Mouse (Mus musculus) heart, embryonic 14.5 days (tissue): ENCODE results near the gene Fbxo9. TPM values are rescaled to one million over a fixed set of nuclear protein-coding genes. Genes with fewer than 3 reads are reported as not detected.

Experiments
- ATAC-seq: fragments of 200-750 bp; cut with Nextera tagmentation; 2 replicates; pipeline ENCODE4 v1.8.0; 2017; ENCODE audit warnings: low read depth, moderate TSS enrichment; ENCODE audit not compliant: insufficient number of reproducible peaks, insufficient read depth, low FRiP score
- H3K27ac ChIP-seq, 2 experiments: fragments of 200-500 bp in 1 of 2; fragments of 300-500 bp in 1 of 2; sonication (generic) in 1 of 2; replicated peaks in 1 of 2; 2 replicates each; pipeline ENCODE4 v1.5.1; 2012 to 2014; ENCODE audit warnings: low read depth in 2 of 2, low read length in 2 of 2, control low read depth in 1 of 2, mild to moderate bottlenecking in 1 of 2, mixed read lengths in 1 of 2; ENCODE audit not compliant: control insufficient read depth in 1 of 2, insufficient read depth in 1 of 2
- H3K27me3 ChIP-seq: fragments of 300-500 bp; sonication (generic); 2 replicates; pipeline ENCODE4 v1.6.1; 2014; ENCODE audit warnings: mild to moderate bottlenecking, low read length, control low read depth; ENCODE audit not compliant: control insufficient read depth, insufficient read depth
- H3K36me3 ChIP-seq: fragments of 300-500 bp; sonication (generic); 2 replicates; pipeline ENCODE4 v1.6.1; 2014; ENCODE audit warnings: mild to moderate bottlenecking, control low read depth, low read length, mixed read lengths; ENCODE audit not compliant: control insufficient read depth, insufficient read depth
- H3K4me1 ChIP-seq, 2 experiments: fragments of 200-500 bp in 1 of 2; fragments of 300-500 bp in 1 of 2; sonication (generic) in 1 of 2; 2 replicates each; pipeline ENCODE4 v1.6.1; 2012 to 2014; ENCODE audit warnings: low read length in 2 of 2, control low read depth in 1 of 2, mixed read lengths in 1 of 2; ENCODE audit not compliant: control insufficient read depth in 2 of 2, insufficient read depth in 2 of 2
- H3K4me2 ChIP-seq: fragments of 300-500 bp; sonication (generic); 2 replicates; pipeline ENCODE4 v1.6.1; 2014; ENCODE audit warnings: mild to moderate bottlenecking, low read length
- H3K4me3 ChIP-seq, 2 experiments: fragments of 200-500 bp in 1 of 2; fragments of 300-500 bp in 1 of 2; sonication (generic) in 1 of 2; 2 replicates each; pipeline ENCODE4 v1.5.1; 2012 to 2014; ENCODE audit warnings: low read length in 2 of 2, mild to moderate bottlenecking in 2 of 2, control low read depth in 1 of 2, low read depth in 1 of 2, moderate library complexity in 1 of 2; ENCODE audit not compliant: control insufficient read depth in 1 of 2, insufficient read depth in 1 of 2
- H3K9ac ChIP-seq: fragments of 300-500 bp; sonication (generic); 2 replicates; pipeline ENCODE4 v1.6.1; 2014; ENCODE audit warnings: mild to moderate bottlenecking, low read length
- H3K9me3 ChIP-seq: fragments of 300-500 bp; sonication (generic); 2 replicates; pipeline ENCODE4 v1.6.1; 2016; ENCODE audit warnings: low read length, control low read depth; ENCODE audit not compliant: control insufficient read depth
- WGBS: fragments of 180-500 bp; shearing (Covaris S2); extraction: QIAGEN DNeasy Blood & Tissue Kit; methylation state at CpG from one replicate; pipeline ENCODE4 v1.1.7; 2014; 5-methylcytosine and 5-hydroxymethylcytosine counted together
- polyA plus RNA-seq: library from polyadenylated mRNA; unstranded; fragments of >200 nt; fragmentation: Nextera tagmentation; extraction: Ambion mirVana; gene quantifications from 2 replicates; pipeline ENCODE4 v1.2.1, GENCODE M21; 2014

Fbxo9 gene
- polyA plus RNA-seq, 1 experiment from 2014 or later: 51.3 TPM

GRCm38 (mm10) chr9:78109656-78110055, 791 bp upstream of the Fbxo9 start:
- Histone ChIP-seq H3K4me1 (peaks cover 8 to 28% of the 10 kb centered on the region in 2 experiments), H3K4me2 (peak overlapping the region; percentile 83), H3K9me3 (no peaks in the 10 kb centered on the region), H3K9ac (peak overlapping the region; percentile 77), H3K4me3 (peak overlapping the region; percentile 7 to 95; a peak in 3 of 4 replicates), H3K27ac (no peak overlapping the region), H3K36me3 (peaks cover 13% of the 10 kb centered on the region), H3K27me3 (no peaks in the 10 kb centered on the region)
- 38% methylated on average over 5 of the region's 5 CpGs for WGBS
- ATAC-seq: no peak

- Histone ChIP-seq H3K27ac (peak overlapping the region; percentile 85 to 97), H3K4me3 (peak overlapping the region; percentile 75 to 95), H3K36me3 (peaks cover 25% of the 10 kb centered on the region), H3K4me1 (peaks cover 4 to 19% of the 10 kb centered on the region in 2 experiments; a peak in 3 of 4 replicates), H3K4me2 (peak overlapping the region; percentile 83), H3K9me3 (no peaks in the 10 kb centered on the region), H3K9ac (peak overlapping the region; percentile 96), H3K27me3 (no peaks in the 10 kb centered on the region)
- WGBS: under 1% methylated on average over 88 of the region's 88 CpGs
- peak; percentile 72 for ATAC-seq
These were observed 711 bp downstream of the Fbxo9 start for GRCm38 (mm10) chr9:78107912-78108795.

GRCm38 (mm10) chr9:78107582-78107911, 1.3 kb downstream of the Fbxo9 start:
- H3K36me3 ChIP-seq: peaks cover 31% of the 10 kb centered on the region
- no peaks in the 10 kb centered on the region for H3K9me3 ChIP-seq
- no peaks in the 10 kb centered on the region for H3K27me3 ChIP-seq
- H3K4me3 ChIP-seq: peak overlapping the region; percentile 75 to 95
- H3K9ac ChIP-seq: peak overlapping the region; percentile 96
- 16% methylated on average over 6 of the region's 6 CpGs for WGBS
- H3K27ac ChIP-seq: peak overlapping the region; percentile 85 to 97
- peaks cover 4 to 19% of the 10 kb centered on the region in 2 experiments; a peak in 3 of 4 replicates for H3K4me1 ChIP-seq
- peak overlapping the region; percentile 83 for H3K4me2 ChIP-seq
- ATAC-seq: no peak

GRCm38 (mm10) chr9:78106821-78107220, 2.0 kb downstream of the Fbxo9 start:
- H3K4me3 ChIP-seq: peak overlapping the region in 1 of 2 experiments; percentile 95; a peak in 1 of 4 replicates
- no peaks in the 10 kb centered on the region for H3K9me3 ChIP-seq
- H3K4me2 ChIP-seq: peak overlapping the region; percentile 83
- H3K36me3 ChIP-seq: peaks cover 35% of the 10 kb centered on the region
- no peak overlapping the region; the same call in 1 of the 2 replicates for H3K9ac ChIP-seq
- H3K27ac ChIP-seq: no peak overlapping the region
- WGBS: 83% methylated on average over 4 of the region's 4 CpGs
- no peak for ATAC-seq
- no peaks in the 10 kb centered on the region for H3K27me3 ChIP-seq
- peaks cover 4 to 19% of the 10 kb centered on the region in 2 experiments; a peak in 3 of 4 replicates for H3K4me1 ChIP-seq

- H3K9me3 ChIP-seq: no peaks in the 10 kb centered on the region
- peaks cover 4 to 19% of the 10 kb centered on the region in 2 experiments; a peak in 3 of 4 replicates for H3K4me1 ChIP-seq
- no peak overlapping the region for H3K27ac ChIP-seq
- no peak overlapping the region for H3K4me3 ChIP-seq
- 67% methylated on average over 6 of the region's 6 CpGs for WGBS
- no peaks in the 10 kb centered on the region for H3K27me3 ChIP-seq
- H3K9ac ChIP-seq: peak overlapping the region; percentile 38; the same call in 1 of the 2 replicates
- no peak overlapping the region; the same call in 1 of the 2 replicates for H3K4me2 ChIP-seq
- H3K36me3 ChIP-seq: peaks cover 47% of the 10 kb centered on the region
- ATAC-seq: no peak
These were observed 3.3 kb downstream of the Fbxo9 start for GRCm38 (mm10) chr9:78105501-78105932.

GRCm38 (mm10) chr9:78104973-78105372, 3.9 kb downstream of the Fbxo9 start:
- WGBS: 89% methylated on average over 6 of the region's 6 CpGs
- Histone ChIP-seq H3K9ac (no peak overlapping the region), H3K4me1 (peaks cover 4 to 19% of the 10 kb centered on the region in 2 experiments; a peak in 3 of 4 replicates), H3K4me3 (no peak overlapping the region), H3K4me2 (no peak overlapping the region), H3K36me3 (peaks cover 52% of the 10 kb centered on the region), H3K27me3 (no peaks in the 10 kb centered on the region), H3K9me3 (no peaks in the 10 kb centered on the region), H3K27ac (no peak overlapping the region)
- ATAC-seq: no peak

GRCm38 (mm10) chr9:78103965-78104560, 4.8 kb downstream of the Fbxo9 start:
- Histone ChIP-seq H3K36me3 (peaks cover 61% of the 10 kb centered on the region), H3K9me3 (no peaks in the 10 kb centered on the region), H3K9ac (no peak overlapping the region), H3K4me2 (no peak overlapping the region), H3K27me3 (no peaks in the 10 kb centered on the region), H3K27ac (no peak overlapping the region), H3K4me1 (peaks cover 4 to 17% of the 10 kb centered on the region in 2 experiments; a peak in 3 of 4 replicates), H3K4me3 (no peak overlapping the region)
- ATAC-seq: no peak
- WGBS: 89% methylated on average over 8 of the region's 8 CpGs
